Mouse (Mus musculus): ENCODE measurements around the gene Scgb1a1. TPM values are rescaled to one million over a fixed set of nuclear protein-coding genes. Genes with fewer than 3 reads are reported as not detected.

Scgb1a1 gene
- total and polyA plus RNA-seq, 2 experiments from 2014 or later, result not detected

DNA sequence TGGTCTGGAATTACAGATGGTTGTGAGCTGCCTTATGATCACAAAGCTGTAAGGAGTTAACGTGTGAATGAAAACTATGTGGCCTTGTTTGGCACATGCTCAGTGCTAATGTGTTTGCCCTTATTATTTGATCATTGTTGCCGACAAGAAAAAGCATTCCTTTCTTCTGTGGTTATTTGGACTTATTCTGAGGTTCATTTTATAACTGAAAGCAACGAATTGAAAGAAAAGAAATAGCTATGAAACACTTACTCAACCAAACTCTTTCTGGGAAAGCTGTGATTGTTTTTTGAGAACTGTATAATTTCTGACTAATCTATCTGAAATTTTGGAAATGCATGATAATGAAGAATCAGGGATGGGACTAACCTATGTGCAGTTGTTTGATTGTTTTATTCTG lies 52.7 kb downstream of the Scgb1a1 start:
- Histone ChIP-seq H3K27ac (ENCODE audit: low read depth, low read length) (no peak overlapping the region), H3K4me3 (ENCODE audit: low read depth, low read length) (no peak overlapping the region), H3K4me1 (ENCODE audit: insufficient read depth, low read length) (peaks cover 4% of the 10 kb centered on the region), H3K36me3 (ENCODE audit: insufficient read depth, low read length) (no peaks in the 10 kb centered on the region), H3K9ac (replicated peaks; ENCODE audit: low read length, poor library complexity, severe bottlenecking) (no peak overlapping the region), H3K27me3 (ENCODE audit: insufficient read depth, low read length) (no peaks in the 10 kb centered on the region), H3K9me3 (ENCODE audit: low read length) (no peaks in the 10 kb centered on the region), H3K4me2 (ENCODE audit: low read depth, low read length, poor library complexity, severe bottlenecking) (no peak overlapping the region)
- DNase-seq (ENCODE audit: low spot score) (no peak), ATAC-seq (ENCODE audit: low FRiP score) (no peak)
- 74% methylated on average over 3 of the region's 3 CpGs for WGBS
- TF ChIP-seq CTCF (IDR thresholded peaks at IDR 0.05), result no peak

DNA sequence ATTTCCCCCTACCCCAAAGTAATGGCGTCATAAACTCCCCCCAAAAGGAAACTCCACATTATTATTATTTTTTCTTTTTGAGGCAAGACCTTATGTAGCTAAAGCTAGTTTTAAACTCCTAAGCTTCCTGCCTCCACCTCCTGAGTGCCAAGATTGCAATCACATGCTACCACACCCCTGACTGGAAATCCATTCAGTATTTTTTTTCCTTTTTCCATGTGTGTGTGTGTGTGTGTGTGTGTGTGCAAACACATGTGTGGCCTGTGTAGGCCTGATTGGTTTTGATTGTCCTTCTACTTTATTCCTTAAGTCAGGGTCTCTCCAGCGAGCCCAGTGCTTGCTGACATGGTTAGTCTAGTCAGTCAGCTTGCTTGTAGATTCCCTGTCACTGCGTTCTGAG lies 53.3 kb downstream of the Scgb1a1 start:
- peaks cover 4% of the 10 kb centered on the region for H3K4me1 ChIP-seq (ENCODE audit: insufficient read depth, low read length)
- H3K27me3 ChIP-seq (ENCODE audit: insufficient read depth, low read length), result no peaks in the 10 kb centered on the region
- no peaks in the 10 kb centered on the region for H3K9me3 ChIP-seq (ENCODE audit: low read length)
- no peak overlapping the region for H3K4me3 ChIP-seq (ENCODE audit: low read depth, low read length)
- no peak for TF ChIP-seq CTCF (IDR thresholded peaks at IDR 0.05)
- 90% methylated on average over 3 of the region's 3 CpGs for WGBS
- ATAC-seq (ENCODE audit: low FRiP score) (no peak), DNase-seq (ENCODE audit: low spot score) (no peak)
- H3K36me3 ChIP-seq (ENCODE audit: insufficient read depth, low read length), result no peaks in the 10 kb centered on the region
- no peak overlapping the region for H3K9ac ChIP-seq (replicated peaks; ENCODE audit: low read length, poor library complexity, severe bottlenecking)
- H3K4me2 ChIP-seq (ENCODE audit: low read depth, low read length, poor library complexity, severe bottlenecking), result no peak overlapping the region
- H3K27ac ChIP-seq (ENCODE audit: low read depth, low read length), result no peak overlapping the region

Other genes with a start within 250 kb of the Scgb1a1 start
- gene Gng3, start 248.8 kb downstream of the Scgb1a1 start, total RNA-seq (2014; rRNA removed), result 103 and 119 TPM in 2 replicates
- 746 and 809 TPM in 2 replicates for gene Gng3, start 248.8 kb downstream of the Scgb1a1 start, polyA plus RNA-seq (2015; fragmentation: Nextera tagmentation; extraction: Ambion mirVana)
- gene Lrrn4cl, start 237.2 kb downstream of the Scgb1a1 start, total RNA-seq (2014; rRNA removed), result 2.7 and 3.5 TPM in 2 replicates
- gene Lrrn4cl, start 237.2 kb downstream of the Scgb1a1 start, polyA plus RNA-seq (2015; fragmentation: Nextera tagmentation; extraction: Ambion mirVana), result 2.0 and 2.1 TPM in 2 replicates
- 73.5 and 73.8 TPM in 2 replicates for gene Ubxn1, start 216.5 kb downstream of the Scgb1a1 start, total RNA-seq (2014; rRNA removed)
- 142 and 143 TPM in 2 replicates for gene Ubxn1, start 216.5 kb downstream of the Scgb1a1 start, polyA plus RNA-seq (2015; fragmentation: Nextera tagmentation; extraction: Ambion mirVana)
- 22.6 and 26.5 TPM in 2 replicates for gene Uqcc3, start 207.0 kb downstream of the Scgb1a1 start, total RNA-seq (2014; rRNA removed)
- 64.2 and 65.0 TPM in 2 replicates for gene Uqcc3, start 207.0 kb downstream of the Scgb1a1 start, polyA plus RNA-seq (2015; fragmentation: Nextera tagmentation; extraction: Ambion mirVana)
- 4.2 and 6.6 TPM in 2 replicates for gene Lbhd1, start 204.2 kb downstream of the Scgb1a1 start, total RNA-seq (2014; rRNA removed)
- 17.7 and 20.6 TPM in 2 replicates for gene Lbhd1, start 204.2 kb downstream of the Scgb1a1 start, polyA plus RNA-seq (2015; fragmentation: Nextera tagmentation; extraction: Ambion mirVana)
- not detected in 2 replicates for gene Gm49403, start 204.0 kb downstream of the Scgb1a1 start, total RNA-seq (2014; rRNA removed)
- not detected in 2 replicates for gene Gm49403, start 204.0 kb downstream of the Scgb1a1 start, polyA plus RNA-seq (2015; fragmentation: Nextera tagmentation; extraction: Ambion mirVana)
- 17.8 and 23.7 TPM in 2 replicates for gene 1810009A15Rik, start 199.1 kb downstream of the Scgb1a1 start, total RNA-seq (2014; rRNA removed)
- 29.2 and 32.9 TPM in 2 replicates for gene 1810009A15Rik, start 199.1 kb downstream of the Scgb1a1 start, polyA plus RNA-seq (2015; fragmentation: Nextera tagmentation; extraction: Ambion mirVana)
- 3.8 TPM in 1 of 2 replicates, not detected in the other for gene Gm49416, start 199.0 kb downstream of the Scgb1a1 start, total RNA-seq (2014; rRNA removed)
- gene Gm49416, start 199.0 kb downstream of the Scgb1a1 start, polyA plus RNA-seq (2015; fragmentation: Nextera tagmentation; extraction: Ambion mirVana), result not detected in 2 replicates
- 30.3 and 37.8 TPM in 2 replicates for gene Ints5, start 195.0 kb downstream of the Scgb1a1 start, total RNA-seq (2014; rRNA removed)
- 20.2 and 21.8 TPM in 2 replicates for gene Ints5, start 195.0 kb downstream of the Scgb1a1 start, polyA plus RNA-seq (2015; fragmentation: Nextera tagmentation; extraction: Ambion mirVana)
- 86.9 and 88.5 TPM in 2 replicates for gene Ganab, start 189.9 kb downstream of the Scgb1a1 start, total RNA-seq (2014; rRNA removed)
- gene Ganab, start 189.9 kb downstream of the Scgb1a1 start, polyA plus RNA-seq (2015; fragmentation: Nextera tagmentation; extraction: Ambion mirVana), result 49.4 and 49.8 TPM in 2 replicates
- 111 TPM in 2 replicates for gene B3gat3, start 167.6 kb downstream of the Scgb1a1 start, total RNA-seq (2014; rRNA removed)
- gene B3gat3, start 167.6 kb downstream of the Scgb1a1 start, polyA plus RNA-seq (2015; fragmentation: Nextera tagmentation; extraction: Ambion mirVana), result 95.5 and 99.7 TPM in 2 replicates
- 3.0 and 6.3 TPM in 2 replicates for gene Rom1, start 158.6 kb downstream of the Scgb1a1 start, total RNA-seq (2014; rRNA removed)
- gene Rom1, start 158.6 kb downstream of the Scgb1a1 start, polyA plus RNA-seq (2015; fragmentation: Nextera tagmentation; extraction: Ambion mirVana), result 2.7 and 3.5 TPM in 2 replicates
- gene Eml3, start 158.4 kb downstream of the Scgb1a1 start, total RNA-seq (2014; rRNA removed), result 6.3 and 9.3 TPM in 2 replicates
- 8.7 and 9.0 TPM in 2 replicates for gene Eml3, start 158.4 kb downstream of the Scgb1a1 start, polyA plus RNA-seq (2015; fragmentation: Nextera tagmentation; extraction: Ambion mirVana)
- 64.3 and 65.6 TPM in 2 replicates for gene Mta2, start 146.1 kb downstream of the Scgb1a1 start, total RNA-seq (2014; rRNA removed)
- gene Mta2, start 146.1 kb downstream of the Scgb1a1 start, polyA plus RNA-seq (2015; fragmentation: Nextera tagmentation; extraction: Ambion mirVana), result 73.6 and 77.9 TPM in 2 replicates
- gene Tut1, start 134.1 kb downstream of the Scgb1a1 start, total RNA-seq (2014; rRNA removed), result 18.1 and 19.0 TPM in 2 replicates
- gene Tut1, start 134.1 kb downstream of the Scgb1a1 start, polyA plus RNA-seq (2015; fragmentation: Nextera tagmentation; extraction: Ambion mirVana), result 15.1 and 18.4 TPM in 2 replicates
- gene Eef1g, start 120.9 kb downstream of the Scgb1a1 start, total RNA-seq (2014; rRNA removed), result 496 and 583 TPM in 2 replicates
- 258 and 265 TPM in 2 replicates for gene Eef1g, start 120.9 kb downstream of the Scgb1a1 start, polyA plus RNA-seq (2015; fragmentation: Nextera tagmentation; extraction: Ambion mirVana)
- gene Ahnak, start 98.7 kb downstream of the Scgb1a1 start, total RNA-seq (2014; rRNA removed), result 13.0 and 19.2 TPM in 2 replicates
- gene Ahnak, start 98.7 kb downstream of the Scgb1a1 start, polyA plus RNA-seq (2015; fragmentation: Nextera tagmentation; extraction: Ambion mirVana), result 4.4 and 5.7 TPM in 2 replicates
- gene Asrgl1, start 47.7 kb upstream of the Scgb1a1 start, total RNA-seq (2014; rRNA removed), result 30.3 and 33.4 TPM in 2 replicates
- 45.4 and 46.9 TPM in 2 replicates for gene Asrgl1, start 47.7 kb upstream of the Scgb1a1 start, polyA plus RNA-seq (2015; fragmentation: Nextera tagmentation; extraction: Ambion mirVana)

Data from midbrain, postnatal 0 days (tissue).